Mouse (Mus musculus): ENCODE measurements around the gene Phkg1. TPM values are rescaled to one million over a fixed set of nuclear protein-coding genes. Genes with fewer than 3 reads are reported as not detected.

The Phkg1 gene
- total RNA-seq, 1 experiment: 6.4 TPM

DNA sequence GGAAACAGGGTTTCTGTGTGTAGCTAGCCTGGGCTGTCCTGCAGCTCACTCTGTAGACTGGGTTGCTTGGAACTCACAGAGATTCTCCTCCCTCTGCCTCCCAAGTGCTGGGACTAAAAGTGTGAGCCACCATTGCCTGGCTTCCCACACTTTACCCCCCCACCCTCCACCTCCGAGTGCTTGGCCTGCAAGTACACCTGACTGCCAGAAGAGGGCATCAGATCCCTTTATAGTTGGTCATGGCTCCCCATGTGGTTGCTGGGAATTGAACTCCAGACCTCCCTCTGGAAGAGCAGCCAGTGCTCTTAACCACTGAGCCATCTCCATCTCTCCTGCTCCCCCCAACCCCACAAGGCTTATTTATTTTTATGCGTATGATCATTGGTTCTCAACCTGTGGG, 15.7 kb upstream of the Phkg1 start:
- DNase-seq (ENCODE audit: low read depth, low spot score): no peak
- TF ChIP-seq ZC3H11A (IDR thresholded peaks at IDR 0.05; ENCODE audit: borderline replicate concordance, low read depth, low read length): 0 out of 2 replicates have a peak, but pooled peaks have one; percentile 34
- TF ChIP-seq CHD2 (IDR thresholded peaks at IDR 0.05; ENCODE audit: low read depth, low read length): no peak
- no peak for TF ChIP-seq HCFC1 (IDR thresholded peaks at IDR 0.05; ENCODE audit: borderline replicate concordance, insufficient read depth, low read length)
- TF ChIP-seq MAFK (IDR thresholded peaks at IDR 0.05; ENCODE audit: insufficient read depth, low read depth, low read length): no peak
- TF ChIP-seq ZNF384 (IDR thresholded peaks at IDR 0.05; ENCODE audit: low read depth, low read length): no peak
- Histone ChIP-seq H3K4me3 (ENCODE audit: insufficient read depth in 1 of 2, low read depth in 1 of 2, low read length in 2 of 2, poor library complexity in 1 of 2, severe bottlenecking in 1 of 2) (no peak overlapping the region), H3K4me1 (ENCODE audit: control insufficient read depth in 2 of 2, insufficient read depth in 2 of 2, low read length in 2 of 2, poor library complexity in 1 of 2) (peaks cover 4 to 8% of the 10 kb centered on the region in 2 experiments; a peak in 3 of 4 replicates), H3K27ac (ENCODE audit: insufficient read depth, low read depth, low read length, poor library complexity, severe bottlenecking) (no peak overlapping the region; the same call in 1 of the 2 replicates), H3K9ac (ENCODE audit: insufficient read depth, low read depth, low read length, poor library complexity, severe bottlenecking) (peak overlapping the region; percentile 51; the same call in 1 of the 2 replicates), H3K9me3 (ENCODE audit: control insufficient read depth, insufficient read depth, low read depth, low read length) (no peaks in the 10 kb centered on the region), H3K36me3 (ENCODE audit: control insufficient read depth, insufficient read depth, low read length, poor library complexity, severe bottlenecking) (no peaks in the 10 kb centered on the region)
- in situ Hi-C loops (cut with MboI; ENCODE audit: low sequenced_read_pairs in 2 of 2, unreplicated experiment in 2 of 2): no loop called here

DNA sequence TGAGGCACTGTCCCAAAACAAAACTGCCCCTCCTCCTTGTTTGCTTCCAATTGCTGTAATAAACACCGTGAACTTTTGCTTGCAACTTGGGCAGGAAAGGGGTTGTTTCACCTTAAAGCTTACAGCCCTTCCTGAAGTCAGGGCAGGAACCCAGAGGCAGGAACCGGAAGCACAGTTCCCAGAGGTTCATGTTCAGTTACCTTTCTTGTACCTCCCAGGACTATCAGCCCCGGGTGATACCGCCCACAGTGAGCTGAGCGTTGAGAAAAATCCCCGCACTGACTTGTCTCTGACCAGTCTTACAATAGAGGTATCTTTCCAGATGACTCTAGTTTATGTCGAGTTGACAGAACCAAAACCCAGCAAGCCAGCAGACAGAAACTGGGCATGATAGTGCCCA, 11.2 kb upstream of the Phkg1 start:
- Histone ChIP-seq H3K4me3 (ENCODE audit: insufficient read depth in 1 of 2, low read depth in 1 of 2, low read length in 2 of 2, poor library complexity in 1 of 2, severe bottlenecking in 1 of 2) (peak overlapping the region; percentile 82 to 93; a peak in 2 of 4 replicates), H3K27ac (ENCODE audit: insufficient read depth, low read depth, low read length, poor library complexity, severe bottlenecking) (no peak overlapping the region; the same call in 1 of the 2 replicates), H3K36me3 (ENCODE audit: control insufficient read depth, insufficient read depth, low read length, poor library complexity, severe bottlenecking) (no peaks in the 10 kb centered on the region), H3K9me3 (ENCODE audit: control insufficient read depth, insufficient read depth, low read depth, low read length) (no peaks in the 10 kb centered on the region), H3K4me1 (ENCODE audit: control insufficient read depth in 2 of 2, insufficient read depth in 2 of 2, low read length in 2 of 2, poor library complexity in 1 of 2) (peaks cover 4% of the 10 kb centered on the region in 2 experiments; a peak in 1 of 4 replicates), H3K9ac (ENCODE audit: insufficient read depth, low read depth, low read length, poor library complexity, severe bottlenecking) (no peak overlapping the region; the same call in 1 of the 2 replicates)
- TF ChIP-seq MAFK (IDR thresholded peaks at IDR 0.05; ENCODE audit: insufficient read depth, low read depth, low read length) (no peak), ZNF384 (IDR thresholded peaks at IDR 0.05; ENCODE audit: low read depth, low read length) (no peak), CHD2 (IDR thresholded peaks at IDR 0.05; ENCODE audit: low read depth, low read length) (no peak), ZC3H11A (IDR thresholded peaks at IDR 0.05; ENCODE audit: borderline replicate concordance, low read depth, low read length) (no peak), HCFC1 (IDR thresholded peaks at IDR 0.05; ENCODE audit: borderline replicate concordance, insufficient read depth, low read length) (no peak)
- in situ Hi-C loops (cut with MboI; ENCODE audit: low sequenced_read_pairs in 2 of 2, unreplicated experiment in 2 of 2): no loop called here
- peak; percentile 26 for DNase-seq (ENCODE audit: low read depth, low spot score)

DNA sequence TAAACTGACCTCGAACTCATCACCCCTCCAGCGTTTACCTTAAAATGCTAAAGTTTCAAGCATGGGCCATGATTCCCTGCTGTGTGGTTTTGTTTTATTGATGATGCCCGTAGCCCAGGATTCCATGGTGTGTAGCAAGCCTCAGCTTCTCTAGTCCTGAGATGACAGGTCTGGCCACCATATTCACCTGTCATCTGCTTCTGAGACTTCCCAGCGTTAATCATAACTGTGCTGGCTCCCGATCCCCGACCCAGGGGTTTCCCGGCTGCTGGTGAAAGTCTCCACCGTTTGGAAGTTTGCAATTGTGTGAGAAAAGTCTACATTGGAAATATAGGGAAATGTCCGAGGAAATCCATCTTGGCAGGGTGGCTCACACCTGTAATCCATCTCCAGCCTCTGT, 10.8 kb upstream of the Phkg1 start:
- H3K36me3 ChIP-seq (ENCODE audit: control insufficient read depth, insufficient read depth, low read length, poor library complexity, severe bottlenecking): no peaks in the 10 kb centered on the region
- H3K9me3 ChIP-seq (ENCODE audit: control insufficient read depth, insufficient read depth, low read depth, low read length): no peaks in the 10 kb centered on the region
- peak overlapping the region; percentile 82 to 93 for H3K4me3 ChIP-seq (ENCODE audit: insufficient read depth in 1 of 2, low read depth in 1 of 2, low read length in 2 of 2, poor library complexity in 1 of 2, severe bottlenecking in 1 of 2)
- DNase-seq (ENCODE audit: low read depth, low spot score): no peak
- in situ Hi-C loops (cut with MboI; ENCODE audit: low sequenced_read_pairs in 2 of 2, unreplicated experiment in 2 of 2): no loop called here
- 0 out of 4 replicates have a peak, but pooled peaks cover 2 to 4% of the 10 kb centered on the region in 2 experiments for H3K4me1 ChIP-seq (ENCODE audit: control insufficient read depth in 2 of 2, insufficient read depth in 2 of 2, low read length in 2 of 2, poor library complexity in 1 of 2)
- H3K9ac ChIP-seq (ENCODE audit: insufficient read depth, low read depth, low read length, poor library complexity, severe bottlenecking): peak overlapping the region; percentile 73; the same call in 1 of the 2 replicates
- TF ChIP-seq ZC3H11A (IDR thresholded peaks at IDR 0.05; ENCODE audit: borderline replicate concordance, low read depth, low read length): no peak
- no peak for TF ChIP-seq ZNF384 (IDR thresholded peaks at IDR 0.05; ENCODE audit: low read depth, low read length)
- no peak for TF ChIP-seq HCFC1 (IDR thresholded peaks at IDR 0.05; ENCODE audit: borderline replicate concordance, insufficient read depth, low read length)
- TF ChIP-seq MAFK (IDR thresholded peaks at IDR 0.05; ENCODE audit: insufficient read depth, low read depth, low read length): no peak
- TF ChIP-seq CHD2 (IDR thresholded peaks at IDR 0.05; ENCODE audit: low read depth, low read length): no peak
- H3K27ac ChIP-seq (ENCODE audit: insufficient read depth, low read depth, low read length, poor library complexity, severe bottlenecking): no peak overlapping the region; the same call in 1 of the 2 replicates

DNA sequence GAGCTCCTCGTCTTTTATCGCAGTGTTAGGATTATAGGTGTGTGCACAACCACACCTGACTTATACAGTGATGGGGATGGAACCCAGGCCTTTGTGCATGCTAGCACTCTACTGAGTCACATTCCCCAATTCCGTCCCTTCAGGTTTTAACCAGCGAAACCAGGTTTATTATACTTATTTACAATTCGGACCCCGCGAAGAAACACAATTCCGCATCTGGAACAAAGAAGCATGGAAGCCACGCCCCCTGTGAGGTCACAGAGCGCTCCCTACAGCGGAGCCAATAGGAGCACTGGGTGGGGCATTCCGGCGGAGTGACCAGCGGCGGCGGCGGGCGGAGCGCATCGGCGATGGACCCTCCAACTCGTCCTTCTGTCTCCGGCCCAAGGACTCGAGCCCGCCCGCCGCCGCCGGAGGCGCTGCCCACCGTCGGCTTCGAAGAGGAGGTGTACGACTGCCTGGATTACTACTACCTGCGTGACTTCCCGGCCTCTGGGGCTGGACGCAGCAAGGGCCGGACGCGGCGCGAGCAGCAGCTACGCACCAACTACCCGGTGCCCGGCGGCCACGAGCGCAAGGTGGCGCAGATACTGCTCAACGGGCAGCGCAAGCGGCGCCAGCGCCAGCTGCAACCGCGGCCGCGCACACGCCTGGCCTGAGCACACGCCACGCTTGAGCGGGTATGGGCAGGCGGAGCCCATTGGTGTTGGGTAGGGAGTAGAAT, 10.1 kb upstream of the Phkg1 start, which contains the start of gene Nupr1l:
Gene Nupr1l, plus strand, starts transcription at position 299 of the 724 bp plus-strand sequence.
- no peaks in the 10 kb centered on the region; the same call in 1 of the 2 replicates for H3K36me3 ChIP-seq (ENCODE audit: control insufficient read depth, insufficient read depth, low read length, poor library complexity, severe bottlenecking)
- peak within 1 kb of the TSS; percentile 38 for H3K27ac ChIP-seq (ENCODE audit: insufficient read depth, low read depth, low read length, poor library complexity, severe bottlenecking)
- H3K9me3 ChIP-seq (ENCODE audit: control insufficient read depth, insufficient read depth, low read depth, low read length): no peaks in the 10 kb centered on the region
- peak within 1 kb of the TSS; percentile 82 to 93 for H3K4me3 ChIP-seq (ENCODE audit: insufficient read depth in 1 of 2, low read depth in 1 of 2, low read length in 2 of 2, poor library complexity in 1 of 2, severe bottlenecking in 1 of 2)
- DNase-seq (ENCODE audit: low read depth, low spot score): peak; percentile 76
- peak within 1 kb of the TSS; percentile 73 for H3K9ac ChIP-seq (ENCODE audit: insufficient read depth, low read depth, low read length, poor library complexity, severe bottlenecking)
- H3K4me1 ChIP-seq (ENCODE audit: control insufficient read depth in 2 of 2, insufficient read depth in 2 of 2, low read length in 2 of 2, poor library complexity in 1 of 2): 0 out of 4 replicates have a peak, but pooled peaks cover 2 to 4% of the 10 kb centered on the region in 2 experiments
- no peak for TF ChIP-seq MAFK (IDR thresholded peaks at IDR 0.05; ENCODE audit: insufficient read depth, low read depth, low read length)
- no peak for TF ChIP-seq CHD2 (IDR thresholded peaks at IDR 0.05; ENCODE audit: low read depth, low read length)
- TF ChIP-seq ZNF384 (IDR thresholded peaks at IDR 0.05; ENCODE audit: low read depth, low read length): no peak
- TF ChIP-seq HCFC1 (IDR thresholded peaks at IDR 0.05; ENCODE audit: borderline replicate concordance, insufficient read depth, low read length): no peak
- no peak for TF ChIP-seq ZC3H11A (IDR thresholded peaks at IDR 0.05; ENCODE audit: borderline replicate concordance, low read depth, low read length)
- in situ Hi-C loops (cut with MboI; ENCODE audit: low sequenced_read_pairs in 2 of 2, unreplicated experiment in 2 of 2): no loop called here

Measured in ES-E14 (cell line).